Mouse (Mus musculus) small intestine, adult 2 months (tissue): ENCODE data around the gene Picalm.

ENCODE experiments used
- CTCF ChIP-seq: fragments of 200-500 bp; IDR thresholded peaks from 2 replicates; pipeline ENCODE4 v1.5.1; 2012; ENCODE audit warnings: low read depth, mild to moderate bottlenecking, control low read depth, inconsistent platforms, low read length, moderate library complexity, mixed read lengths; ENCODE audit not compliant: insufficient replicate concordance, insufficient read length; ENCODE audit errors: extremely low read depth
- POLR2A ChIP-seq: fragments of 200-500 bp; IDR thresholded peaks from 2 replicates; pipeline ENCODE4 v1.6.1; 2012; ENCODE audit warnings: low read depth, mild to moderate bottlenecking, control low read depth, inconsistent platforms, low read length, moderate library complexity

DNA sequence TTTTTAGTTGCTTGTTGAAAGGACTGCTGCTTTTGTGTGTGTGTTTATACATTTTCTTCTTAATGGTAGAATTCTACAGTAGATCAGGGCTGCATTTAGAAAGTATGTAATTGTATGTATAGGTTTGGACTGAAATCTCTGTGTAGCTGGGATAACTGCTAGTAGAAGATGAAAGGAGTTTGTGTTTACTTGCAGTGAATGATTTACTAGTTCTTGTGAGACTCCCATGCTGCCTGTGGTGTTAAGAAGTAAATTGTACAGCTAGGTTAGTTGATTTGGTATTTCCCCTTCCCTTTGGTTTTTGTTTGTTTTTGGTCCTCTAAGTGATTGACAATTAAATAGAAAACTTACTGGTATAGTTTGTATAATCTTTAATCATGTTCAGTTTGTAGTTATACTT lies 15.4 kb downstream of the Picalm start:
- TF ChIP-seq CTCF = no peak
- TF ChIP-seq POLR2A = no peak
